Mouse (Mus musculus) midbrain, embryonic 10.5 days (tissue): Measurements from ENCODE around the gene Gm6351. TPM values are rescaled to one million over a fixed set of nuclear protein-coding genes. Genes with fewer than 3 reads are reported as not detected.
"Not testable (repeated sequence)": the region's sequence is repeated elsewhere in the genome, so short reads cannot be mapped to it uniquely, and the experiment has no call there.

Experiments
- DNase-seq: peaks from one replicate; pipeline ENCODE4 v3.0.0-alpha.2; 2017; ENCODE audit warnings: low spot score
- H3K27ac ChIP-seq: fragments of 300-500 bp; sonication (generic); replicated peaks from 2 replicates; pipeline ENCODE4 v1.5.1; 2016; ENCODE audit warnings: mild to moderate bottlenecking
- H3K27me3 ChIP-seq: fragments of 300-500 bp; sonication (generic); 2 replicates; pipeline ENCODE4 v1.6.1; 2016; ENCODE audit warnings: low read depth, mild to moderate bottlenecking; ENCODE audit not compliant: poor library complexity, severe bottlenecking
- H3K36me3 ChIP-seq: fragments of 300-500 bp; sonication (generic); 2 replicates; pipeline ENCODE4 v1.6.1; 2016; ENCODE audit warnings: mild to moderate bottlenecking, moderate library complexity
- H3K4me1 ChIP-seq: fragments of 300-500 bp; sonication (generic); 2 replicates; pipeline ENCODE4 v1.6.1; 2016
- H3K4me3 ChIP-seq: fragments of 300-500 bp; sonication (generic); 2 replicates; pipeline ENCODE4 v1.5.1; 2016; ENCODE audit warnings: mild to moderate bottlenecking, moderate library complexity
- H3K9me3 ChIP-seq: fragments of 300-500 bp; sonication (generic); replicated peaks from 2 replicates; pipeline ENCODE4 v1.6.1; 2016; ENCODE audit warnings: mild to moderate bottlenecking
- WGBS: fragments of 180-500 bp; shearing (Covaris S2); methylation state at CpG from one replicate; pipeline ENCODE4 v1.1.7; 2016; 5-methylcytosine and 5-hydroxymethylcytosine counted together
- polyA plus RNA-seq: library from polyadenylated mRNA; unstranded; fragments of >200 nt; fragmentation: Nextera tagmentation; extraction: Ambion mirVana; gene quantifications from 2 replicates; pipeline ENCODE4 v1.2.1, GENCODE M21; 2016

Gm6351 gene
- polyA plus RNA-seq: not detected in 2 replicates

DNA sequence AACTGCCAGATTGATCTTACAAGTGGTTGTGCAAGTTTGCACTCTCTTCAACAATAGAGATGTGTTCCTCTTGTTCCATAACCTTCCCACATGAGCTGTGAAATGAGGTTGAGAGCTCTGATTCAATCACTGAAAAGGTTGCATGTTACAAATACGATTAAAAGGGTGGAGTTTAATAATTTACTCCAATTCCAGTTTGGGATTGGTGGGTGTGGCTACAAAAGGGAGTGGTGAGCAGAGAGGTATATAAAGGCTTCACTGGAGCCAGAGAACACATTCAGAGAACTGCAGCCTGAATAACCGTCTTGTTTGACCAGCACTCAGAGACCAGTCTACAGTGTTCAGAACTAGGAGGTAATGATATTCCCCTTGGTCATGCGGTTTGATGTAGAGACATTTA is at the start of gene Gm6351:
Gene Gm6351, plus strand, starts transcription at position 301 of the 400 bp plus-strand sequence.
- not testable (repeated sequence) for H3K9me3 ChIP-seq, DNase-seq, H3K4me3 ChIP-seq, H3K36me3 ChIP-seq, H3K27me3 ChIP-seq, H3K27ac ChIP-seq, H3K4me1 ChIP-seq
- no CpG with 5 or more reads among the region's 3 CpGs for WGBS

DNA sequence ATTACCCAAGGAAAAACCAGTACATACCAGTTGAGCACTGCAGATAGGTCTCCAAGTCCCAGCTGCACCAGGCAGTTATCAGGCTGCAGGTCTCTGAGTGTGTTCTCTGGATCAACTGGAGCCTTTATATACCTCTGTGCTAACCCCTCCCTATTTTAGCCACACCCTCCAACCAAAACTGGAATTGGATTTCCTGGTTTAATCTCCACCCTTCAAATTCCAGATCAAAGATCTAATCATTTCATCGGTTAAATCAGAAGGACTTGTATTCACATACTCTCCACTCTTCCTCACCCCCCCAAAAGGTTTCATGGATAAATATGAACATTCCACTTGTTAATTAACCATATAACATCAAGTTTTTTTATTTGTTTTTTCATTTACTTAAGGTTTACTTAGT is 5.7 kb upstream of the Gm6351 start, which contains the start of gene BC061212:
Gene BC061212, minus strand, starts transcription at position 101 of the 400 bp plus-strand sequence.
- H3K9me3 ChIP-seq, H3K27me3 ChIP-seq, DNase-seq, H3K27ac ChIP-seq, H3K36me3 ChIP-seq, H3K4me3 ChIP-seq, H3K4me1 ChIP-seq: not testable (repeated sequence)
- WGBS: no CpG with 5 or more reads among the region's 1 CpGs

Other genes starting within 250 kb of the Gm6351 start
- not detected in 2 replicates for gene Gm7792, start 232.6 kb upstream of the Gm6351 start, polyA plus RNA-seq
- gene Gm16429, start 147.3 kb upstream of the Gm6351 start, polyA plus RNA-seq: not detected in 2 replicates
- not detected in 2 replicates for gene BC061212, start 5.8 kb upstream of the Gm6351 start, polyA plus RNA-seq
- gene Gm3106, start 141.6 kb downstream of the Gm6351 start, polyA plus RNA-seq: not detected in 2 replicates
- gene A430089I19Rik, start 230.4 kb downstream of the Gm6351 start, polyA plus RNA-seq: 0.07 TPM in 1 of 2 replicates, not detected in the other
- gene Gm6502, start 238.1 kb downstream of the Gm6351 start, polyA plus RNA-seq: not detected in 2 replicates